Mouse (Mus musculus): ENCODE measurements around the gene Cd24a. TPM values are rescaled to one million over a fixed set of nuclear protein-coding genes. Genes with fewer than 3 reads are reported as not detected.
A peak's percentile ranks its signal among the peaks of the same experiment; 100 is the strongest.

Cd24a gene
- polyA plus RNA-seq, 1 experiment from 2014 or later = 938 TPM

GRCm38 (mm10) chr10:43551388-43551787 is 26.7 kb upstream of the Cd24a start:
- Histone ChIP-seq H3K4me2 (ENCODE audit: low read depth, low read length) (no peak overlapping the region), H3K27me3 (ENCODE audit: control insufficient read depth, insufficient read depth, low read depth, low read length) (no peaks in the 10 kb centered on the region), H3K9ac (ENCODE audit: low read depth, low read length) (no peak overlapping the region), H3K9me3 (replicated peaks; ENCODE audit: control insufficient read depth, low read length) (no peaks in the 10 kb centered on the region), H3K27ac (ENCODE audit: low read length) (no peak overlapping the region), H3K4me1 (ENCODE audit: control insufficient read depth, low read depth, low read length) (no peaks in the 10 kb centered on the region), H3K4me3 (ENCODE audit: low read depth, low read length) (no peak overlapping the region), H3K36me3 (ENCODE audit: control insufficient read depth, insufficient read depth) (no peaks in the 10 kb centered on the region)
- 43% methylated on average over 3 of the region's 3 CpGs for WGBS (ENCODE audit: insufficient replicate concordance)
- no peak for ATAC-seq (ENCODE audit: low read depth)

GRCm38 (mm10) chr10:43557630-43558165 is 20.4 kb upstream of the Cd24a start:
- Histone ChIP-seq H3K9ac (ENCODE audit: low read depth, low read length) (no peak overlapping the region), H3K27ac (ENCODE audit: low read length) (no peak overlapping the region), H3K4me3 (ENCODE audit: low read depth, low read length) (no peak overlapping the region), H3K4me1 (ENCODE audit: control insufficient read depth, low read depth, low read length) (no peaks in the 10 kb centered on the region), H3K4me2 (ENCODE audit: low read depth, low read length) (no peak overlapping the region), H3K36me3 (ENCODE audit: control insufficient read depth, insufficient read depth) (no peaks in the 10 kb centered on the region), H3K27me3 (ENCODE audit: control insufficient read depth, insufficient read depth, low read depth, low read length) (no peaks in the 10 kb centered on the region), H3K9me3 (replicated peaks; ENCODE audit: control insufficient read depth, low read length) (no peaks in the 10 kb centered on the region)
- no peak for ATAC-seq (ENCODE audit: low read depth)
- 59% methylated on average over 5 of the region's 5 CpGs for WGBS (ENCODE audit: insufficient replicate concordance)

- Histone ChIP-seq H3K4me1 (ENCODE audit: control insufficient read depth, low read depth, low read length) (no peaks in the 10 kb centered on the region), H3K4me2 (ENCODE audit: low read depth, low read length) (no peak overlapping the region), H3K9me3 (replicated peaks; ENCODE audit: control insufficient read depth, low read length) (no peaks in the 10 kb centered on the region), H3K36me3 (ENCODE audit: control insufficient read depth, insufficient read depth) (no peaks in the 10 kb centered on the region), H3K9ac (ENCODE audit: low read depth, low read length) (no peak overlapping the region), H3K4me3 (ENCODE audit: low read depth, low read length) (no peak overlapping the region), H3K27ac (ENCODE audit: low read length) (no peak overlapping the region), H3K27me3 (ENCODE audit: control insufficient read depth, insufficient read depth, low read depth, low read length) (no peaks in the 10 kb centered on the region)
- 72% methylated on average over 11 of the region's 11 CpGs for WGBS (ENCODE audit: insufficient replicate concordance)
- no peak for ATAC-seq (ENCODE audit: low read depth)
These were observed 18.8 kb upstream of the Cd24a start for GRCm38 (mm10) chr10:43559313-43559712.

GRCm38 (mm10) chr10:43560765-43561164 is 17.3 kb upstream of the Cd24a start:
- WGBS (ENCODE audit: insufficient replicate concordance) = 38% methylated on average over 2 of the region's 2 CpGs
- no peaks in the 10 kb centered on the region for H3K9me3 ChIP-seq (replicated peaks; ENCODE audit: control insufficient read depth, low read length)
- H3K4me3 ChIP-seq (ENCODE audit: low read depth, low read length) = no peak overlapping the region
- no peak overlapping the region for H3K9ac ChIP-seq (ENCODE audit: low read depth, low read length)
- ATAC-seq (ENCODE audit: low read depth) = no peak
- H3K27ac ChIP-seq (ENCODE audit: low read length) = no peak overlapping the region
- no peaks in the 10 kb centered on the region for H3K4me1 ChIP-seq (ENCODE audit: control insufficient read depth, low read depth, low read length)
- H3K36me3 ChIP-seq (ENCODE audit: control insufficient read depth, insufficient read depth) = no peaks in the 10 kb centered on the region
- no peaks in the 10 kb centered on the region for H3K27me3 ChIP-seq (ENCODE audit: control insufficient read depth, insufficient read depth, low read depth, low read length)
- no peak overlapping the region for H3K4me2 ChIP-seq (ENCODE audit: low read depth, low read length)

GRCm38 (mm10) chr10:43561311-43561710 is 16.8 kb upstream of the Cd24a start:
- 70% methylated on average over 2 of the region's 2 CpGs for WGBS (ENCODE audit: insufficient replicate concordance)
- H3K36me3 ChIP-seq (ENCODE audit: control insufficient read depth, insufficient read depth) = no peaks in the 10 kb centered on the region
- no peak overlapping the region for H3K27ac ChIP-seq (ENCODE audit: low read length)
- no peaks in the 10 kb centered on the region for H3K27me3 ChIP-seq (ENCODE audit: control insufficient read depth, insufficient read depth, low read depth, low read length)
- no peak overlapping the region for H3K4me2 ChIP-seq (ENCODE audit: low read depth, low read length)
- H3K4me1 ChIP-seq (ENCODE audit: control insufficient read depth, low read depth, low read length) = no peaks in the 10 kb centered on the region
- no peak overlapping the region for H3K9ac ChIP-seq (ENCODE audit: low read depth, low read length)
- no peak overlapping the region for H3K4me3 ChIP-seq (ENCODE audit: low read depth, low read length)
- no peaks in the 10 kb centered on the region for H3K9me3 ChIP-seq (replicated peaks; ENCODE audit: control insufficient read depth, low read length)
- no peak for ATAC-seq (ENCODE audit: low read depth)

GRCm38 (mm10) chr10:43574352-43574751 is 3.7 kb upstream of the Cd24a start:
- ATAC-seq (ENCODE audit: low read depth) = no peak
- Histone ChIP-seq H3K36me3 (ENCODE audit: control insufficient read depth, insufficient read depth) (no peaks in the 10 kb centered on the region), H3K27me3 (ENCODE audit: control insufficient read depth, insufficient read depth, low read depth, low read length) (no peaks in the 10 kb centered on the region), H3K4me1 (ENCODE audit: control insufficient read depth, low read depth, low read length) (peaks cover 18% of the 10 kb centered on the region), H3K27ac (ENCODE audit: low read length) (no peak overlapping the region), H3K4me3 (ENCODE audit: low read depth, low read length) (no peak overlapping the region), H3K4me2 (ENCODE audit: low read depth, low read length) (no peak overlapping the region), H3K9ac (ENCODE audit: low read depth, low read length) (no peak overlapping the region), H3K9me3 (replicated peaks; ENCODE audit: control insufficient read depth, low read length) (no peaks in the 10 kb centered on the region)
- WGBS (ENCODE audit: insufficient replicate concordance) = 75% methylated on average over 2 of the region's 2 CpGs

- H3K4me3 ChIP-seq (ENCODE audit: low read depth, low read length) = no peak overlapping the region
- 0 out of 2 replicates have a peak overlapping the region, but pooled peaks have one; percentile 5 for H3K27ac ChIP-seq (ENCODE audit: low read length)
- peaks cover 18% of the 10 kb centered on the region for H3K4me1 ChIP-seq (ENCODE audit: control insufficient read depth, low read depth, low read length)
- H3K27me3 ChIP-seq (ENCODE audit: control insufficient read depth, insufficient read depth, low read depth, low read length) = no peaks in the 10 kb centered on the region
- no peak for ATAC-seq (ENCODE audit: low read depth)
- 0% methylated on average over 3 of the region's 3 CpGs for WGBS (ENCODE audit: insufficient replicate concordance)
- H3K9me3 ChIP-seq (replicated peaks; ENCODE audit: control insufficient read depth, low read length) = no peaks in the 10 kb centered on the region
- no peaks in the 10 kb centered on the region for H3K36me3 ChIP-seq (ENCODE audit: control insufficient read depth, insufficient read depth)
- H3K4me2 ChIP-seq (ENCODE audit: low read depth, low read length) = no peak overlapping the region
- H3K9ac ChIP-seq (ENCODE audit: low read depth, low read length) = no peak overlapping the region; the same call in 1 of the 2 replicates
These were observed 3.1 kb upstream of the Cd24a start for GRCm38 (mm10) chr10:43574956-43575355.

- 20% methylated on average over 19 of the region's 19 CpGs for WGBS (ENCODE audit: insufficient replicate concordance)
- Histone ChIP-seq H3K27ac (ENCODE audit: low read length) (peak overlapping the region; percentile 98), H3K9me3 (replicated peaks; ENCODE audit: control insufficient read depth, low read length) (no peaks in the 10 kb centered on the region), H3K4me1 (ENCODE audit: control insufficient read depth, low read depth, low read length) (peaks cover 26% of the 10 kb centered on the region), H3K4me3 (ENCODE audit: low read depth, low read length) (peak overlapping the region; percentile 94), H3K36me3 (ENCODE audit: control insufficient read depth, insufficient read depth) (peaks cover 20% of the 10 kb centered on the region), H3K4me2 (ENCODE audit: low read depth, low read length) (peak overlapping the region; percentile 87), H3K9ac (ENCODE audit: low read depth, low read length) (peak overlapping the region; percentile 99), H3K27me3 (ENCODE audit: control insufficient read depth, insufficient read depth, low read depth, low read length) (no peaks in the 10 kb centered on the region)
- peak; percentile 10; the same call in 1 of the 2 replicates for ATAC-seq (ENCODE audit: low read depth)
These were observed 636 bp upstream of the Cd24a start for GRCm38 (mm10) chr10:43577299-43577996.

- Histone ChIP-seq H3K9me3 (replicated peaks; ENCODE audit: control insufficient read depth, low read length) (no peaks in the 10 kb centered on the region), H3K4me2 (ENCODE audit: low read depth, low read length) (peak overlapping the region; percentile 87), H3K9ac (ENCODE audit: low read depth, low read length) (peak overlapping the region; percentile 99), H3K27me3 (ENCODE audit: control insufficient read depth, insufficient read depth, low read depth, low read length) (no peaks in the 10 kb centered on the region), H3K4me1 (ENCODE audit: control insufficient read depth, low read depth, low read length) (peaks cover 34% of the 10 kb centered on the region), H3K27ac (ENCODE audit: low read length) (peak overlapping the region; percentile 98), H3K36me3 (ENCODE audit: control insufficient read depth, insufficient read depth) (peaks cover 30% of the 10 kb centered on the region), H3K4me3 (ENCODE audit: low read depth, low read length) (peak overlapping the region; percentile 94)
- WGBS (ENCODE audit: insufficient replicate concordance) = under 1% methylated on average over 32 of the region's 32 CpGs
- ATAC-seq (ENCODE audit: low read depth) = peak; percentile 51
These were observed 276 bp downstream of the Cd24a start for GRCm38 (mm10) chr10:43578366-43578753.

Data from liver, embryonic 16.5 days (tissue).